Mouse (Mus musculus): ENCODE results near the gene Map1s.

DNA sequence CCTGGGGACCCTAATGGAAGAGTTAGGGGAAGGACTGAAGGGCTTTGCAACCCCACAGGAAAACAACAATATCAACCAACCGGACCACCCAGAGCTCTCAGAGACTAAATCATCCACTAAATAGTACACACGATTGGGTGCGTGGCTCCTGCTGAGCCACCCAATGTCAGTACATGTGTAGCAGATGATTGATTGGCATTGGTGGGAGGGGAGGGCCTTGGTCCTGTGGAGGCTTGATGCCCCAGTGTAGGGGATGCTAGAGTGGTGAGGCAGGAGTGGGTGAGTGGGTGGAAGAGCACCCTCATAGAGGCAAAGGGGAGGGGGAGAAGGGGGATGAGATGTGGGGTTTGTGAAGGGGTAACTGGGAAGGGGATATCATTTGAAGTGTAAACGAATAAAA, 18.4 kb downstream of the Map1s start:
- no peak for TF ChIP-seq CTCF (IDR thresholded peaks at IDR 0.05; ENCODE audit: extremely low read depth, insufficient read depth, insufficient read length, insufficient replicate concordance)
- no peak for TF ChIP-seq POLR2A (IDR thresholded peaks at IDR 0.05; ENCODE audit: low read depth, low read length)

Data from spleen, adult 2 months (tissue).